Mouse (Mus musculus) cortical plate, adult 2 months (tissue): ENCODE data around the gene Kcnip4.

ENCODE experiments used
- CTCF ChIP-seq: fragments of 200-500 bp; IDR thresholded peaks from 2 replicates; pipeline ENCODE4 v1.5.1; 2011; ENCODE audit warnings: mild to moderate bottlenecking, control low read depth, low read length; ENCODE audit not compliant: insufficient read depth; ENCODE audit errors: extremely low read depth
- POLR2A ChIP-seq: fragments of 200-500 bp; IDR thresholded peaks from 2 replicates; pipeline ENCODE4 v1.6.1; 2011; ENCODE audit warnings: mild to moderate bottlenecking, low read length, control low read depth; ENCODE audit not compliant: insufficient read depth; ENCODE audit errors: extremely low read depth

DNA sequence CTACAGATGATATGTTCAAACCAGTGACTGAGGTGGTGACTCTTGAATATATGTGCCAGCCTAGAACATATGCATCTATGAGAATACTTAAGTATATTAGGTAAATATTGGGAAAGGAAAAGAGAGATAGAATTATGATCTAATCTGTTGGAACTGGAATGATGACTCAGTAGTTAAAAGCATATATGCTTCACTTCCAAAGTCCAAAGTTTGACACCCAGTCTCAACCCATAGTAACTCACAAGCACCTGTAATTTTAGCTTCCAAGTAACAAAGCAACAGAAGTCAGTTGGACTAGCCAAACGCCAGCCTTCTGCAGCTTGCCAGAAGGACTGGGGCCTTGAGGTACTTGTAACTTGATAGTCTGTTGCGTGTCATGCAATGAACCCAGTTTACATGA lies 1041.6 kb downstream of the Kcnip4 start:
- TF ChIP-seq CTCF (no peak), POLR2A (no peak)
